Mouse (Mus musculus): ENCODE results near the gene Trpm4.

- TF ChIP-seq CTCF (IDR thresholded peaks at IDR 0.05) (peak; percentile 93), EP300 (IDR thresholded peaks at IDR 0.05) (no peak)
Measured at GRCm38 (mm10) chr7:45277136-45277760, 56.3 kb downstream of the Trpm4 start, which contains the start of gene Slc6a21.

Measured in lung, postnatal 0 days (tissue).